Mouse (Mus musculus): ENCODE measurements around the gene Glb1l2. TPM values are rescaled to one million over a fixed set of nuclear protein-coding genes. Genes with fewer than 3 reads are reported as not detected.
A peak's percentile ranks its signal among the peaks of the same experiment; 100 is the strongest.

Glb1l2 gene
- polyA plus RNA-seq, 1 experiment, result 0.35 TPM

- no peak overlapping the region for H3K4me3 ChIP-seq (ENCODE audit: insufficient read depth, low read length)
- H3K4me1 ChIP-seq (ENCODE audit: control insufficient read depth, insufficient read depth, low read length), result no peaks in the 10 kb centered on the region
- no peak for TF ChIP-seq POLR2A (IDR thresholded peaks at IDR 0.05; ENCODE audit: low read depth, low read length)
- TF ChIP-seq CTCF (IDR thresholded peaks at IDR 0.05; ENCODE audit: borderline replicate concordance, insufficient read depth, low read length), result no peak
- no peak overlapping the region for H3K27ac ChIP-seq (ENCODE audit: insufficient read depth, low read length)
Measured at GRCm38 (mm10) chr9:26778421-26778820, 27.8 kb downstream of the Glb1l2 start.

- Histone ChIP-seq H3K4me1 (ENCODE audit: control insufficient read depth, insufficient read depth, low read length) (no peaks in the 10 kb centered on the region), H3K27ac (ENCODE audit: insufficient read depth, low read length) (no peak overlapping the region), H3K4me3 (ENCODE audit: insufficient read depth, low read length) (no peak overlapping the region)
- TF ChIP-seq POLR2A (IDR thresholded peaks at IDR 0.05; ENCODE audit: low read depth, low read length), result no peak
- 0 out of 2 replicates have a peak, but pooled peaks have one; percentile 14 for TF ChIP-seq CTCF (IDR thresholded peaks at IDR 0.05; ENCODE audit: borderline replicate concordance, insufficient read depth, low read length)
Measured at GRCm38 (mm10) chr9:26776122-26776902, 30.0 kb downstream of the Glb1l2 start.

- H3K4me1 ChIP-seq (ENCODE audit: control insufficient read depth, insufficient read depth, low read length), result no peaks in the 10 kb centered on the region
- H3K27ac ChIP-seq (ENCODE audit: insufficient read depth, low read length), result no peak overlapping the region
- H3K4me3 ChIP-seq (ENCODE audit: insufficient read depth, low read length), result no peak overlapping the region
- TF ChIP-seq CTCF (IDR thresholded peaks at IDR 0.05; ENCODE audit: borderline replicate concordance, insufficient read depth, low read length), result no peak
- no peak for TF ChIP-seq POLR2A (IDR thresholded peaks at IDR 0.05; ENCODE audit: low read depth, low read length)
Measured at GRCm38 (mm10) chr9:26775700-26776099, 30.6 kb downstream of the Glb1l2 start.

DNA sequence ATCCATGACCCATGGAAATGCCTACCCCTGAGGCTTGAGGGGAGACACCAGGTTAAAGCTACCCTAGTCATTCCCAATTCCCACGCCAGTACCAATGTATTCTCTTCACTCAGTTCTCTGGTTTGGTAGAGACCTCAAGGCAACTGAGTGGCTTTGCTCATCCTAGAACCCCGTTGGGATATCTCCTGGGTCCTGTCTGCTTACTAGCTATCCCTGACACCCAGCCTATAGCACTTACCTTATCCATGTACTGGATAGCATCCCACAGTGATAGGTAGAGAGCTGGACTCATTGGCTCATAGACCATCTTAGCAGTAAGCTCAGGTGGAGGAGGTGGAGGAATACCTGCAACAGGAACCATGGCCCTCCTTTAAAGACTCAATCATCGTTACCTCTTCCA lies 38.1 kb downstream of the Glb1l2 start:
- TF ChIP-seq CTCF (IDR thresholded peaks at IDR 0.05; ENCODE audit: borderline replicate concordance, insufficient read depth, low read length), result no peak
- TF ChIP-seq POLR2A (IDR thresholded peaks at IDR 0.05; ENCODE audit: low read depth, low read length), result no peak
- Histone ChIP-seq H3K4me3 (ENCODE audit: insufficient read depth, low read length) (no peak overlapping the region), H3K4me1 (ENCODE audit: control insufficient read depth, insufficient read depth, low read length) (no peaks in the 10 kb centered on the region), H3K27ac (ENCODE audit: insufficient read depth, low read length) (no peak overlapping the region)

- no peak for TF ChIP-seq CTCF (IDR thresholded peaks at IDR 0.05; ENCODE audit: borderline replicate concordance, insufficient read depth, low read length)
- TF ChIP-seq POLR2A (IDR thresholded peaks at IDR 0.05; ENCODE audit: low read depth, low read length), result no peak
- no peaks in the 10 kb centered on the region for H3K4me1 ChIP-seq (ENCODE audit: control insufficient read depth, insufficient read depth, low read length)
- no peak overlapping the region for H3K4me3 ChIP-seq (ENCODE audit: insufficient read depth, low read length)
- no peak overlapping the region for H3K27ac ChIP-seq (ENCODE audit: insufficient read depth, low read length)
Measured at GRCm38 (mm10) chr9:26762477-26762876, 43.8 kb downstream of the Glb1l2 start.

DNA sequence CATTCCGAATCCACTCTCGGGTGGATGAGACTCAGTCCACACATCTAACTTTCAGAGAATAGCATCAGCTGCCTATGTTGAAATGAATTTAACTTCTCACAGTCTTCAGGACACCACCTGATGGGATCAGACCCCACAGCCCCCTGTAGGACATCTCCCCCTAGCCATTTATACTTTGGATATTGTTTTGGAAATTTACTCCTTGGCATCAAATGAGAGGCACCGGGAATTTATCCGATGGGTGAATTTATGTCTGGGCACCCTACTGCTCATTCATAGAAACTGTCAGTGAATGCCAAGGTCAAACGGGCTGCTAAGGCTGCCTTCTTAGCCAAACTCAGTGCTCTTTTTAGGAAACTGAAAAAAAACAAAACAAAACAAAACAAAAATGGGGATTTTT lies 45.7 kb downstream of the Glb1l2 start:
- H3K4me3 ChIP-seq (ENCODE audit: insufficient read depth, low read length), result no peak overlapping the region
- TF ChIP-seq POLR2A (IDR thresholded peaks at IDR 0.05; ENCODE audit: low read depth, low read length) (no peak), CTCF (IDR thresholded peaks at IDR 0.05; ENCODE audit: borderline replicate concordance, insufficient read depth, low read length) (no peak)
- no peaks in the 10 kb centered on the region for H3K4me1 ChIP-seq (ENCODE audit: control insufficient read depth, insufficient read depth, low read length)
- no peak overlapping the region for H3K27ac ChIP-seq (ENCODE audit: insufficient read depth, low read length)

GRCm38 (mm10) chr9:26760081-26760480 lies 46.2 kb downstream of the Glb1l2 start:
- Histone ChIP-seq H3K27ac (ENCODE audit: insufficient read depth, low read length) (no peak overlapping the region), H3K4me1 (ENCODE audit: control insufficient read depth, insufficient read depth, low read length) (no peaks in the 10 kb centered on the region), H3K4me3 (ENCODE audit: insufficient read depth, low read length) (no peak overlapping the region)
- no peak for TF ChIP-seq POLR2A (IDR thresholded peaks at IDR 0.05; ENCODE audit: low read depth, low read length)
- TF ChIP-seq CTCF (IDR thresholded peaks at IDR 0.05; ENCODE audit: borderline replicate concordance, insufficient read depth, low read length), result 0 out of 2 replicates have a peak, but pooled peaks have one; percentile 7

DNA sequence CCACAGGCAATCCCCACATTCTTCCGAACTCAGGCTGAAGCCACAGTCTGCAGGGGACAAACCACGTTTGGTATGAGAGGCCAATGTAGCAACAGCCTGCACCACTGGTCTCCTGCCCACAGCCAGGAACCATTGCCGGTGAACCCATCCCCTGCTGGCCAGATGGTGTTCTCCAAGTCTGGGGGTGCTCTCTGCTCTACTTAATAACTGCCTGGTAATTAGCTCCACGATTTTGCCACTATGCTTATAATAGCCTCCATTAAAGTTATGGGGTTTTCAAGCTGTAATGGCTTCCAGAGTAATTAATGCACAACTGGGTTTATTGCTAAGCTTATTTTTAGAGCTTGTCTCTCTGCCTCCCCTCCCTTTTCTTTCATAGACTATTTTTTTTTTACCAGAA lies 57.4 kb downstream of the Glb1l2 start:
- Histone ChIP-seq H3K4me3 (ENCODE audit: insufficient read depth, low read length) (no peak overlapping the region), H3K4me1 (ENCODE audit: control insufficient read depth, insufficient read depth, low read length) (no peaks in the 10 kb centered on the region), H3K27ac (ENCODE audit: insufficient read depth, low read length) (no peak overlapping the region)
- TF ChIP-seq CTCF (IDR thresholded peaks at IDR 0.05; ENCODE audit: borderline replicate concordance, insufficient read depth, low read length) (no peak), POLR2A (IDR thresholded peaks at IDR 0.05; ENCODE audit: low read depth, low read length) (no peak)

DNA sequence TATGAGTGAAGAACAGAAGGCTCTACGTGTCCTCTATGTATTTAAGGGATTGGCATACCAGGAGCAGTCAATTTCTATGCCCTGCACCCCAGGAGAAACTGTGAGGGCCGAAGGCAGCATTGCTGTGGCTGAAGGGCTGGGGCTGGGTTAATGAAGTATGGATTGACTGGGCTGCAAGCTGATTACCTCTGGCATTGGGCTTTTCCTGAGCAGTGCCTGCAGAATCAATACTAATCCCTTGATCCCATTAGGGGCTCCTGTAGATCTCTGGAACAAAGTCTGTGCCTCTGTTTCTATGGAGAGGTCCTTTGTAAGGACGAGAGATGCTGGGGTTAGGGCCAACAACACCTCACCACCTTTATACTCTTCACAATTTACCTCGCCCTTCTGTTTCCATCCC lies 59.1 kb downstream of the Glb1l2 start:
- Histone ChIP-seq H3K4me3 (ENCODE audit: insufficient read depth, low read length) (no peak overlapping the region), H3K4me1 (ENCODE audit: control insufficient read depth, insufficient read depth, low read length) (no peaks in the 10 kb centered on the region), H3K27ac (ENCODE audit: insufficient read depth, low read length) (no peak overlapping the region)
- no peak for TF ChIP-seq CTCF (IDR thresholded peaks at IDR 0.05; ENCODE audit: borderline replicate concordance, insufficient read depth, low read length)
- no peak for TF ChIP-seq POLR2A (IDR thresholded peaks at IDR 0.05; ENCODE audit: low read depth, low read length)

- TF ChIP-seq CTCF (IDR thresholded peaks at IDR 0.05; ENCODE audit: borderline replicate concordance, insufficient read depth, low read length), result no peak
- no peak for TF ChIP-seq POLR2A (IDR thresholded peaks at IDR 0.05; ENCODE audit: low read depth, low read length)
- no peaks in the 10 kb centered on the region for H3K4me1 ChIP-seq (ENCODE audit: control insufficient read depth, insufficient read depth, low read length)
- H3K4me3 ChIP-seq (ENCODE audit: insufficient read depth, low read length), result no peak overlapping the region
- H3K27ac ChIP-seq (ENCODE audit: insufficient read depth, low read length), result no peak overlapping the region
Measured at GRCm38 (mm10) chr9:26742817-26743216, 63.5 kb downstream of the Glb1l2 start.

All from embryonic fibroblast, embryonic 13.5 days (primary cell).